Mouse (Mus musculus): ENCODE data around the gene Cacng3. TPM values are rescaled to one million over a fixed set of nuclear protein-coding genes. Genes with fewer than 3 reads are reported as not detected.

Cacng3 gene
- polyA plus RNA-seq, 1 experiment from 2014 or later, result 0.21 TPM

- Histone ChIP-seq H3K4me3 (replicated peaks) (no peak overlapping the region), H3K4me1 (no peaks in the 10 kb centered on the region), H3K9me3 (no peaks in the 10 kb centered on the region), H3K27ac (no peak overlapping the region), H3K27me3 (replicated peaks) (no peaks in the 10 kb centered on the region), H3K9ac (no peak overlapping the region), H3K4me2 (no peak overlapping the region), H3K36me3 (no peaks in the 10 kb centered on the region)
- no peak for ATAC-seq (ENCODE audit: insufficient read depth, low FRiP score, low read depth)
- WGBS, result 41% methylated on average over 5 of the region's 5 CpGs
Measured at GRCm38 (mm10) chr7:122723358-122723876, 53.1 kb downstream of the Cacng3 start.

GRCm38 (mm10) chr7:122726376-122726775, 56.1 kb downstream of the Cacng3 start:
- H3K9me3 ChIP-seq, result no peaks in the 10 kb centered on the region
- H3K9ac ChIP-seq, result no peak overlapping the region
- ATAC-seq (ENCODE audit: insufficient read depth, low FRiP score, low read depth), result no peak

GRCm38 (mm10) chr7:122728186-122728585, 57.9 kb downstream of the Cacng3 start:
- H3K9me3 ChIP-seq, result no peaks in the 10 kb centered on the region
- no peak overlapping the region for H3K27ac ChIP-seq
- H3K27me3 ChIP-seq (replicated peaks), result no peaks in the 10 kb centered on the region
- no peaks in the 10 kb centered on the region for H3K4me1 ChIP-seq
- no peak overlapping the region for H3K4me3 ChIP-seq (replicated peaks)
- ATAC-seq (ENCODE audit: insufficient read depth, low FRiP score, low read depth), result no peak
- H3K9ac ChIP-seq, result no peak overlapping the region
- 90% methylated on average over 8 of the region's 8 CpGs for WGBS
- no peaks in the 10 kb centered on the region for H3K36me3 ChIP-seq
- H3K4me2 ChIP-seq, result no peak overlapping the region

More at GRCm38 (mm10) chr7:122726376-122726775, 56.1 kb downstream of the Cacng3 start:
- Histone ChIP-seq H3K4me3 (replicated peaks) (no peak overlapping the region), H3K4me1 (no peaks in the 10 kb centered on the region), H3K27ac (no peak overlapping the region), H3K36me3 (no peaks in the 10 kb centered on the region), H3K27me3 (replicated peaks) (no peaks in the 10 kb centered on the region), H3K4me2 (no peak overlapping the region)
- WGBS, result 71% methylated on average over 2 of the region's 2 CpGs

GRCm38 (mm10) chr7:122728846-122729245, 58.6 kb downstream of the Cacng3 start:
- Histone ChIP-seq H3K27ac (no peak overlapping the region), H3K9me3 (no peaks in the 10 kb centered on the region), H3K9ac (no peak overlapping the region), H3K36me3 (no peaks in the 10 kb centered on the region), H3K4me1 (no peaks in the 10 kb centered on the region), H3K4me3 (replicated peaks) (no peak overlapping the region), H3K27me3 (replicated peaks) (no peaks in the 10 kb centered on the region), H3K4me2 (no peak overlapping the region)
- no peak for ATAC-seq (ENCODE audit: insufficient read depth, low FRiP score, low read depth)
- WGBS, result 32% methylated on average over 7 of the region's 7 CpGs

GRCm38 (mm10) chr7:122735323-122735722, 65.0 kb downstream of the Cacng3 start:
- Histone ChIP-seq H3K27ac (no peak overlapping the region), H3K27me3 (replicated peaks) (no peaks in the 10 kb centered on the region), H3K4me2 (no peak overlapping the region), H3K9ac (no peak overlapping the region), H3K4me1 (no peaks in the 10 kb centered on the region), H3K4me3 (replicated peaks) (no peak overlapping the region), H3K9me3 (no peaks in the 10 kb centered on the region), H3K36me3 (no peaks in the 10 kb centered on the region)
- ATAC-seq (ENCODE audit: insufficient read depth, low FRiP score, low read depth), result no peak
- WGBS, result 67% methylated on average over 11 of the region's 11 CpGs

- 30% methylated on average over 5 of the region's 5 CpGs for WGBS
- H3K36me3 ChIP-seq, result no peaks in the 10 kb centered on the region
- no peaks in the 10 kb centered on the region for H3K27me3 ChIP-seq (replicated peaks)
- H3K27ac ChIP-seq, result no peak overlapping the region
- H3K4me2 ChIP-seq, result no peak overlapping the region
- H3K9ac ChIP-seq, result no peak overlapping the region
- no peak overlapping the region for H3K4me3 ChIP-seq (replicated peaks)
- H3K4me1 ChIP-seq, result no peaks in the 10 kb centered on the region
- ATAC-seq (ENCODE audit: insufficient read depth, low FRiP score, low read depth), result no peak
- H3K9me3 ChIP-seq, result no peaks in the 10 kb centered on the region
Measured at GRCm38 (mm10) chr7:122738541-122738940, 68.2 kb downstream of the Cacng3 start.

- H3K9ac ChIP-seq, result no peak overlapping the region
- WGBS, result 90% methylated on average over 2 of the region's 2 CpGs
- no peak overlapping the region for H3K4me2 ChIP-seq
- no peaks in the 10 kb centered on the region for H3K4me1 ChIP-seq
- no peaks in the 10 kb centered on the region for H3K9me3 ChIP-seq
- no peak for ATAC-seq (ENCODE audit: insufficient read depth, low FRiP score, low read depth)
- no peak overlapping the region for H3K27ac ChIP-seq
- no peaks in the 10 kb centered on the region for H3K27me3 ChIP-seq (replicated peaks)
- H3K36me3 ChIP-seq, result no peaks in the 10 kb centered on the region
- H3K4me3 ChIP-seq (replicated peaks), result no peak overlapping the region
Measured at GRCm38 (mm10) chr7:122740663-122741062, 70.4 kb downstream of the Cacng3 start.

- Histone ChIP-seq H3K36me3 (no peaks in the 10 kb centered on the region), H3K27me3 (replicated peaks) (no peaks in the 10 kb centered on the region), H3K9ac (no peak overlapping the region), H3K27ac (no peak overlapping the region), H3K4me1 (no peaks in the 10 kb centered on the region), H3K4me2 (no peak overlapping the region), H3K4me3 (replicated peaks) (no peak overlapping the region), H3K9me3 (no peaks in the 10 kb centered on the region)
- WGBS, result 83% methylated on average over 5 of the region's 5 CpGs
- no peak for ATAC-seq (ENCODE audit: insufficient read depth, low FRiP score, low read depth)
Measured at GRCm38 (mm10) chr7:122755920-122756603, 85.8 kb downstream of the Cacng3 start.

- no peak for ATAC-seq (ENCODE audit: insufficient read depth, low FRiP score, low read depth)
- 69% methylated on average over 3 of the region's 3 CpGs for WGBS
Measured at GRCm38 (mm10) chr7:122758645-122759044, 88.4 kb downstream of the Cacng3 start.

GRCm38 (mm10) chr7:122764506-122764905, 94.2 kb downstream of the Cacng3 start:
- Histone ChIP-seq H3K9me3 (no peaks in the 10 kb centered on the region), H3K4me1 (no peaks in the 10 kb centered on the region), H3K9ac (no peak overlapping the region), H3K4me3 (replicated peaks) (no peak overlapping the region), H3K36me3 (no peaks in the 10 kb centered on the region), H3K27me3 (replicated peaks) (no peaks in the 10 kb centered on the region), H3K27ac (no peak overlapping the region), H3K4me2 (no peak overlapping the region)
- 70% methylated on average over 5 of the region's 5 CpGs for WGBS
- ATAC-seq (ENCODE audit: insufficient read depth, low FRiP score, low read depth), result no peak

More at GRCm38 (mm10) chr7:122758645-122759044, 88.4 kb downstream of the Cacng3 start:
- Histone ChIP-seq H3K4me1 (no peaks in the 10 kb centered on the region), H3K27me3 (replicated peaks) (no peaks in the 10 kb centered on the region), H3K9me3 (no peaks in the 10 kb centered on the region), H3K4me2 (no peak overlapping the region), H3K27ac (no peak overlapping the region), H3K36me3 (no peaks in the 10 kb centered on the region), H3K9ac (no peak overlapping the region), H3K4me3 (replicated peaks) (no peak overlapping the region)

- Histone ChIP-seq H3K4me2 (no peak overlapping the region), H3K27ac (no peak overlapping the region), H3K9me3 (no peaks in the 10 kb centered on the region), H3K27me3 (replicated peaks) (no peaks in the 10 kb centered on the region), H3K4me1 (no peaks in the 10 kb centered on the region), H3K36me3 (no peaks in the 10 kb centered on the region), H3K9ac (no peak overlapping the region), H3K4me3 (replicated peaks) (no peak overlapping the region)
- ATAC-seq (ENCODE audit: insufficient read depth, low FRiP score, low read depth), result no peak
- WGBS, result 84% methylated on average over 27 of the region's 27 CpGs
Measured at GRCm38 (mm10) chr7:122768292-122769020, 98.2 kb downstream of the Cacng3 start.

GRCm38 (mm10) chr7:122779601-122780000, 109.3 kb downstream of the Cacng3 start:
- Histone ChIP-seq H3K4me3 (replicated peaks) (no peak overlapping the region), H3K4me1 (no peaks in the 10 kb centered on the region), H3K36me3 (no peaks in the 10 kb centered on the region), H3K27ac (no peak overlapping the region), H3K9ac (no peak overlapping the region), H3K9me3 (no peaks in the 10 kb centered on the region), H3K27me3 (replicated peaks) (no peaks in the 10 kb centered on the region), H3K4me2 (no peak overlapping the region)
- no peak for ATAC-seq (ENCODE audit: insufficient read depth, low FRiP score, low read depth)
- WGBS, result 63% methylated on average over 7 of the region's 7 CpGs

All from stomach, embryonic 15.5 days (tissue).